Mouse (Mus musculus) adrenal gland, postnatal 14 days (tissue): ENCODE data around the gene Gm45717. TPM values are rescaled to one million over a fixed set of nuclear protein-coding genes. Genes with fewer than 3 reads are reported as not detected.

Source experiments
- DNase-seq: peaks from one replicate; pipeline ENCODE4 v3.0.0; 2021; ENCODE audit warnings: mixed read lengths
- total RNA-seq: library from RNA; stranded (reverse); gene quantifications from 2 replicates; pipeline ENCODE4 v1.2.3, GENCODE M21; 2021

The Gm45717 gene
- total RNA-seq, 1 experiment from 2014 or later: not detected

DNA sequence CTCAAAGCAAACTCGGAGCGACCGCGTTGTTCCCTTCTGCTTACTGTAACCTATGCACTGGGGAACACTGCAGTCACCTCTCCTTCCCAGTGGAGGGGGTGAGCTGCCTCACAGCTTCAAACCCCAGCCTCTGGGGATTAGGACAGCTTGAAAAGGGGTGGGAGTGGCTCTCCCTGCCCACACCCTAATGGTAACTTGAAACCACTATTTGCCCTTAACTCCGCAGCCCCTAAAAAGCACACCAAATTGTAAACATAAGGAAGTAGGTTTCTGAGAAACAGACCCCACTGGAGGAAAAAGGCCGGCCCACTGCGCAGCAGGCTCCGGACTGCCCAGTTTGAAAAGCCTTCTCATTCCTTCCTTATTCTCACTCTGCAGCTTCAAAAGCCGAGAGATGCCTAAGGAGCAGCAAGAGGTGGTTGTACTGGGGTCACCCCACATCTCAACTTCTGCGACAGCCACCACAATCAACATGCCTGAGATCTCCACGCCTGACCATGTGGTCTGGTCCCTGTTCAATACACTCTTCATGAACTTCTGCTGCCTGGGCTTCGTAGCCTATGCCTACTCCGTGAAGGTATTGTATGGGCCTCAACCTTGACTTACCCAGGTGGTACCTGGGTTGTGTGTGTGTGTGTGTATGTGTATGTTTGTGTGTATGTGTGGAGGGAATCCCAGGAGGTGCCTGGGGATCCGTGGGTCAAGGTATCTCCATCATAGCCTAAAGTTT lies 12.3 kb upstream of the Gm45717 start:
- DNase-seq: no peak

DNA sequence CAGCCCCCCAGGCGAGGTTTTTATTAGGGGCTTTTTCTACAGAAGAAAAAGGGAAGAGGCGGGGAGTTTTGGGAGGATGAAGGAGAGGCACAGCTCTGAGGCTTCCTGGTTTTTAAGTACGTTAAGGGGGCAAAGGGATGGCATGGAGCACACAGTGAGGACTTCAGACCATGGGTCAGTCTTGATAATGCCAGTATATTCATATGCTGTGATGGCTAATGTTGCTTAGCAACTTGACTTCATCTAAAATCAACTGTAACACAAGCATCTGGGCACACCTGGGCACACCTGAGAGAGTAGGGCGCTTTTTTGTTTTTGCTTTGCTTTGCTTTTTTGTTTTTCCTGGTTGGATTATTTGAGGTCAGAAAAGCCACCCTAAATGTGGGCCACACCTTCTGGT lies 11.2 kb upstream of the Gm45717 start, which contains the start of gene Ifitm1:
TSS of gene Ifitm1 (plus strand) at position 301 of the 400 bp plus-strand sequence.
- DNase-seq: no peak

DNA sequence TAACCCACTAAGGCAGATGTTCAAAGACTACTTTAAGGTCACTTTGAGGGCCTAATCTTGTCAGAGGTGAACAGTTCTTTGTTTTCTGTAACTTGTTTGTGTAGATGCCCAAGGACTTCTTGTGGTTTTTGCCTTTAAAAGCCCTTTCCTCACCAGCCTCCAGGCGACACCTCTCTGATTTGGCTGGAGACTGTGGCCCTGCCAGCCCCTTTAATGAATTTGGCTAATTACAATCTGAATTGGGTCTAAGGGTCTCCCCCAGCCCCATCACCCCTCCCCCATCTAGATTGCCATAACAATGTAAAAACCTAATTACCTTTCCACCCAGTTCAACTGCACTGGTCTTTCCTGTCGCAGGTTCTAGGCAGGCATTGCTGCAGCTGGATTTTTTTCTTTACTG lies 7.0 kb upstream of the Gm45717 start:
- no peak for DNase-seq

DNA sequence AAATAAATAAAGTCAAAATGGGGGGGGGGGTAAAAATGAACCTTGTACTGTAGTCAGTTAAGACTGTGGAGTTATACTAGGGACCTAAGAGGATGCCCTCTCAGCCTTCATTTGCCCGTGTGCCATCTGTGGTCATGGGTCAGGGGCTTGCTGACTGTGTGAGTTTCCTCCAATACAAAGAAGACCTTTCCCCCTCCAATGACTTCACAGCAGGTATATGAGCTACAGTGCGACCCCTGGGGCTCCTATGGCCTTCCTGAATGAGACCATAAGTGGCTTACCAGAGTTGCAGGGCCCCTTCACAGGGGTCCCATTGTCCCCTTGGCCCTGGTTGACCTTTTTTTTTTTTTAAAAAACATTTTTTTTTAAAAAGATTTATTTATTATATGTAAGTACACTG lies 5.7 kb upstream of the Gm45717 start:
- no peak for DNase-seq

DNA sequence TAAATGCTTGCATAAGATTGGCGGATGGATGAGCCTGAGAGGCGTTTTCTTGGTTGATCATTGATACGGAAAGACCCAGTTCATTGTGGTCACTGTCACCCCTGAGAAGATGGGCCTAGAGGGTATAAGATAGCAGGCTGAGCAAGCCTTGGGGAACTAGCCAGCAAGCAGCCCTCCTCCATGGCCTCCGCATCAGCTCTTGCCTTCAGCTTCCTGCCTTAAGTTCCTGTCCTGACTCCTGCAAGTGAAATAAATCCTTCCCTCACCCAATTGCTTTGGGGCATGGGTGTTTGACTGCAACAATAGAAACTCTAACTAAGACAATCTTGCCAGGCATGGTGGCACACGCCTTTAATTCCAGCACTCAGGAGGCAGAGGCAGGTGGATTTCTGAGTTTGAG lies 4.3 kb upstream of the Gm45717 start:
- DNase-seq: no peak

DNA sequence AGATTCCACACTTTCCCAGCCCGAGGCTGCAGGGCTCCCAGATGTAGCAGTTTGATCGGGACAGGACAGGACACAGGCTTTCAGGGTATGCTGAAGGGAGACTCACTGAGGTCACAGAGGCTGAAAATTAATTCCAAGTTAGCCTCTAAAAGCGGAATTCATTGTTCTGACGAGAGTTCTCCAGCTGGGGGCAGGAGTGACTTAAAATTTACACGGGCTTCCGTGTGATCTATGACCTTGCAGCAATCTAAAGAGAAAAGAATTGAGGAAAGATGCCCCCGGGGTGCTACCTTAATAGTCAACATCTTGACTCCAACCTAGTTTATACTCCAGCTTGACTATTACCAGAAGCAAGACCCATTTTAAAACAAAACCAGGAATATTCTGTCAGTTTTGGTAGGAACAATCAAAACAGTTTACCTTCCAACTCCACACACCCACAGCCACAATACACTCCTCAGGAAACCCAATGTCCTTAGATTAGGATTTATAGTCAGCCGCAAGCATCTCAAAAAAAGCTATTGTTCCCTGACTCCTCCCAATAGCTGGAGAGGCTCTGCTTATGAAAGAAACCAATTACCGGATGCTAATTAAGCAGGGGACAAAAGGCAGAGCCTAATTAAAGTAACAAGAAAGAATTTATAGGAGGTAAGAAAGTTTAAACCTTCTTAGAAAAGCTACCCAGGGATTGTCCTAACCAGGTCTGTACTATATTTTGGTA lies 3.6 kb upstream of the Gm45717 start:
- peak; percentile 59 for DNase-seq

DNA sequence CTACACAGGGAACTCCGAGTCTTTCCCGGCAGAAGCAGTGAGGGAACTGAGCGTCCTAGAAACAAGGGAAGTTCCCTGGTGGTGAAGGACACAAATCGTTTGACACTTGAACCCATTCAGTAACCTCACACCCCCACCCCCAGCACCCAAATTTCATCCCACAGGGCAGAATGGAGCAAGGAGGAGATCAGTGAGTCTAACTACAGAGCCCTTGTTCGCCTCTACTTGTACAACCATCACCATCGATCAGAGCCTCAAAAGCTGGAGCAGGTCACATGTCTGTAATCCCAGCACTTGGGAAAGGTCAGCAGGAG lies 776 bp upstream of the Gm45717 start:
- no peak for DNase-seq

DNA sequence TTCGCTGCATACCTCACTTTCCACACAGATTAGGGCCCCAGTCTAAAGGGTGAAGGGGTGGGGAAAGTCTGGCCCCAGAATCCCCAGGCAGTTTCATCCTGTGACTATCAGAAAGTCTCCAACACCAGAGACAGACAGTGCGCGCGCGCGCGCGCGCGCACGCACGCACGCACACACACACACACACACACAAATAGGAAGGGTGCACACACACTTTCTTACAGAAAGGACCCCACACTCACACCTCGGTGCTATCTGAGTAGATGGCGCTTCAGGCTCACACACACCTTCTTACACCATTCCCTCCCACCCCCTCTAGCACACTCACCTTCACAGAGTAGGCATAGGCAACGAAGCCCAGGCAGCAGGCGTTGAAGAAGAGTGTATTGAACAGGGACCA lies 395 bp downstream of the Gm45717 start:
- no peak for DNase-seq

DNA sequence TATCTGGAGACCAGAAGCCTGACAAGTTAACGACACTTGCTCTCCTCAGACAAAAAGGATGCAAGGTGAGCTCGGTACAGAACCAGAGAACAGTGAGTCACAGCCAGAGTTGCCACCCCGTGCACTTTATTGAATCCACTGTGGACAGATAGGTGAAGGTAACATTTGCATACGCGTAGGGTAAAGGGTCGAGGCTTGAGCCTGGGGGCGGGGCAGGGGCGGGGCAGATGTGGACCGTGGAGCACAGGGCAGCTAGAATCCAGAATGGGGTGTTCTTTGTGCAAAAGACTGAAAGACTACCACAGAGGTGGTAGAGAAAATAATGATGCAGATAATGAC lies 1.0 kb downstream of the Gm45717 start:
- peak; percentile 42 for DNase-seq

DNA sequence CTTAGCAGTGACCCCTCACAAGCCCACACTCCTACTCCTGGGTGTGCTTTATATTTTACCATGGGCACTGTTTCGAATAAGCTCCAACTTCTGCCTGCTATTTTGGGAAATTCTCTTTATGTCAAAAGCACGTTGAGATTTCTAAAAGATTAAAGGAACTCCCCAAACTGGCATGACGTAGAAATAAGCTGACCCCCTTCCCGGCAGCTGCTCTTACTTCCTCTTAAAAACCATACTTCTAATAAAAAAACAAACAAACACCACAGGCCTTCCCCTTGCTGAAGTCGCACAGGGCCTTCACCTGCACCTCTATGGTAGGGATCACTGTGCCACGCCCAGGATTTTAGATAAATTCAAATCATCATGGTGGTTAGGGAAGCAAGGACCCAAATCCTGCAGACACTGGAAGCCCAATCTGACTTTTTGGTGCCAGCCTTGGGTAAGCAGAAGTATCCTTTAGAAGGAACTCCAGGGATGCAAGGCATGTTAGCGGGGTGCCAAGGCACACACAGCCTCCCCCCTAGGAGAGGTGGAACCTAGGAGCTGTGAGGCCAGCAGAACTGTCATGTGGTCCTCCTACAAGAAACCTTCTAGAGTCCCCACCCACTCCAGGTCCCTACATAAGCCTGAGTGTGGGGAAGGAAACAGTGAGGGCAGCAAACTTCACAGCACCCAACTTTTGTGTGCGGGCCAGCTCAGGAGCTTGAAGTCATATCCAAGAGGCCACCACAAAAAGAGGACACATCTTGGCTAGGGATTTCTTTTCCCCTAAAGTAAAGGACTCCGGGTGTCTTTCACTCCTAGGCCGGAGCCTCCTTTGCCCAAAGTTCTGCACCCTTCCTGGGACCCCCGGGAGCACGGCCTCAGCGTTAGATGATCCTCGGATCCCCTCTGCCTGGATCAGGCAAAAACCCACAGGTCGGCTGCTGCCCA lies 1.7 kb downstream of the Gm45717 start:
- no peak for DNase-seq

DNA sequence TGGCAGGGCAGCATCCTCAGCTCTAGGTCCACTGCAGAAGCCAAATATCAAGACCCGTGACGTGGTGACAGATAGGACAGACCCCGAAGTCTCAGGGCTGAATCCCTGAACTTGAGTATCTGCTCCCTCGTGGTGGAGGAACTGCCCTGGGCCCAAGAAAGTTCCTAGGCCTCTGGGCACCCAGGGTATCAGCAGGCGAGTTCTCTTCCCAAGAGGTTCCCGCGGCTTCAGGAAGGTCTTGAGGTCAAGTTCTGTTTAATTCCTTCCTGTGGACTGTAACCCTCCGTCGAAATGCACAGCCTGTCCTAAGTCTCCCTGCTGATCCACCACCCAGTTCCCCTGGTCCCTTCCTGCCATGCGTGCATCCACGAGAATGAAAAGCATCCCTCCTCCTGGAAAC lies 2.6 kb downstream of the Gm45717 start:
- no peak for DNase-seq

DNA sequence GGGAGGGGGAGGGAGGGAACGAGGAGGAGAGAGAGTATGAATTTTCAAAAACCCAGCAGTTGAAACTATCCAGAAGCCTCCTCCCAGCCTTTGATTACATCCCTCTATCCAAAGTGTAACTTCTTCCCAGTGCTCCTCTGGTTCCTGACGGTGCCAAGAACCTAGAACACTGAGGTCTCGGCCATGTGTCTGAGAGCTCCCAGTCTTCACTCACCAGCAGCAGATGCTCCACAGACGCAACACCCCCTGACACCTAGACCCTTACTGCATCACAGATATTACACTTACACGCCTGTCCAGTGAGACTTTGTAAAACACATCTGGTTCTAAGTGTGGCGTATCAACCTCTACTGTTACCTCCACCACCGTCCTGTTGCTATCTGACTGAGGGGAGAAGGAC lies 3.3 kb downstream of the Gm45717 start:
- no peak for DNase-seq

DNA sequence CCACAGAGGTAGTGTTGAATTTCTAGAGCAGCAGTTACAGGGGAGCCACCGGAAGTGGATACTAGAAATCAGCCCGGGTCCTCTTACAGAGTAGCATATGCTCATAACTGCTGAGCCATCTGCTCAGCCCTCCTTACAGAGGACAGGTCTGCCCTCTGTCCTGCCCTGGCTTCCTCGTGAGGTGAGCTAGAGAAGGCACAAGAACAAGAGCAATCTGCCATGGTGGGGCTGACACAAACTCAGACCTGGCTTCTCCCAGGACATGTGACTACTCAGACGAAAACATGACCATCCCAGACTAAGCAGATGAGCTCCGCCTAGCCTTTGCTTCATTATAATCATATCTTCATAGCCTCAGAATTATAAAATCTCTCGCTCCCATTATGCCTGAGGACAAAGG lies 4.0 kb downstream of the Gm45717 start:
- no peak for DNase-seq

DNA sequence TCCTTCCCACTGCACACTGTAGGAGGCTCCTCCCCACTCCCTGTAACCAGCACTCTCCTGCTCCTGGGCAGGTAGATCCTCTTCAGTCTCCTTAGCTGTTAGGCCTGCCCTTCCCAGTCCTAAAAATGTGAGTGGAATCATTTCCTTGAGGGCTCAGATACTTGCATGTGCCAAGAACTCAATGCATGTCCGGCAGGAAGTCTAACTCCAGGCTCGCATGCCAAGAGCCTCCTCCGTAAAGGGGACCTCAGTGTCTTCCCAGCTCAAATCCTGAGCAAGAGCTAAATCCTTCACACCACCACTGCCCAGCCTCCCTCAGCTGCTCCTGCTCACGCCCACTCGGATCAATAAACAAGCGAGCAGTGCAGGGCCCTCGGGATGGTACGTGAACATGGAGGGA lies 4.7 kb downstream of the Gm45717 start:
- DNase-seq: peak; percentile 41

DNA sequence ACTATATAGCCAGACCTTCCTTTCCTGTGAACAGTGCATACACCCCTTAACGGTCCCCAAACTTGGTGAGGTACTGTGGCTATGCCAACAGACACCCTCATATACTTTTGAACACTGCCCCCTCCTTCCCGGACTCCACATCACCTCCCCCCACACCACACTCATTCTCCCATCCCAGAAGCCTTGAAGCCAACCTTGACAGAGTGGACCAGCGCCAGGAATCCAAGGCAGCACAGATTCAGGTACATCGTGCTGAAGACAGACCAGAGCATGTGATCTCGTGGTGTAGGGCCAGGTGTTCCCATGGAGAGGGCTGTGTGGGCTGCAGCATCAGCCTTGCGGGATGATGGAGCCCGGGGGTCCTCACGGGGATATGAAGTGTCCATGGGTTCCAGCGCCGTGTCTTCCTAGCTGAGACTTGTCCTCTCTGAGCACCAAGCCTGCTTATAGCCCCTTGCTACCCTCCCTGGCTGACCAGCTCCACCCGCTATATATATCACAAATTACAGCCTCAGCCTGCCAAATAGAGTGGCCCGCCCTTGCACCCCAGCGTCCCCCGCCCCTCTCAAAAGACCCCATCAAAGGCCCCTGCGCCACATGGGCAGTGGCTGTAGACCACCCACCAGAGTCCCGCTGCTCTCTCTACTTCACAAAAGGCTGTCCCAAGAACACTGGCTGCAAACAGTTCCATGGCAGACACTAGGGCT lies 5.8 kb downstream of the Gm45717 start, which contains the start of gene Ifitm5:
TSS of gene Ifitm5 (minus strand) at position 468 of the 707 bp plus-strand sequence.
- peak; percentile 77 for DNase-seq

DNA sequence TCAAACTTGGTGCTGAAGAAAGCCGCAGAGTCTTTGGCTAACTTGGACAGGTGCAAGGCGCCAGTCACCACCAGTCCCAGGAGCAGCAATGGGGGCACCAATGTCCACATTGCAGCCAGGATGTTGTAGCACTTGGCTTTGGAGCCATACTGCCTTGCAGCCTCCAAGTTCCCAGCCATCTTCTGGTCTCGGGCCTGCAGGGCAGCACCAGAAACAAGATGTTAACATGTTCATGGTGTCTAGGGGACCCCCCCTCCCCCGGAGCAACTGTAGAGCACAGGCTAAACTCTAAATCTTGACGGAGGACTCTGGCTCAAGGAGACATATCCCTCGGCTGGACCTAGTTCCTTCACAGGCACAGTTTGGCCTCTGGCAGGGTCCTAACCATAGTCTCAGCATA lies 6.5 kb downstream of the Gm45717 start:
- DNase-seq: no peak

DNA sequence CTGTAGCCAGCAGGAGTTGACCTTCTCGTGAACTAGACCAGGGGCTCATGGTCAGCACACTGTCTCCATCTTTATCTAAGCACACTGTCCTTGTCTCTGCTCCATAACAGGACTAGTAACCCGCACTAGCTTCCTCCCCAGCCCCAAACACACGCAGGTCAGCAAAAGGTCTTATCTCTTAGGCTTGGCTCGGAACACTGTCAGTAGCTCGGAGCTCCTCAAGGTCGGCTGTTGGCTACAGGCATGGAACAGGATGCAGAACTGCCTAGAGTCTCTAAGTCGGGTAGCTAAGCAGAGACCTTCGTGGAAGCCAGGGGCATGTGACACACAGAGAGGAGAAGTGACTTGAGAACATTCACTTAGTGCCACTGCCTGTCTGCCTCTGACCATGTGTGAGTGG lies 7.6 kb downstream of the Gm45717 start:
- peak; percentile 79 for DNase-seq

DNA sequence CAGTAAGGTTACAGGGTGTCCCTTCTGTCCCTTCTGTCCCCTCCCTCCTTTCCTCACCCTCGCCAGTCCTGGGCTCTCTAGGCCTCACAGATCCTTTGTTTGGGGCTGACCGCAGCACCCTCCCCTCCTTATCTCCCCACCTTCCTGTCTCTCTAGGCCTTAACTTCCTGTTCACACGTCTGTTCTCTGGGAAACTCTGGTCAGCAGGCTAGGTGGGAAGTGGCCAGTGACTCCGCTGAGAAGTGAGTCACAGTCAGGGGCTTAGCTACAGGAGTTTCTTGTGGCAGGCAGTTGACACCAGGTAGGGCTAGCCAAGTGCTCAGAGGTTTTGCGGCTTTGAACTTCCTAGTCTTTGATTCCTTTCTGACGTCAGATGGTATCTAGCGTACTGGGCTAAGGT lies 8.8 kb downstream of the Gm45717 start:
- peak; percentile 36 for DNase-seq

DNA sequence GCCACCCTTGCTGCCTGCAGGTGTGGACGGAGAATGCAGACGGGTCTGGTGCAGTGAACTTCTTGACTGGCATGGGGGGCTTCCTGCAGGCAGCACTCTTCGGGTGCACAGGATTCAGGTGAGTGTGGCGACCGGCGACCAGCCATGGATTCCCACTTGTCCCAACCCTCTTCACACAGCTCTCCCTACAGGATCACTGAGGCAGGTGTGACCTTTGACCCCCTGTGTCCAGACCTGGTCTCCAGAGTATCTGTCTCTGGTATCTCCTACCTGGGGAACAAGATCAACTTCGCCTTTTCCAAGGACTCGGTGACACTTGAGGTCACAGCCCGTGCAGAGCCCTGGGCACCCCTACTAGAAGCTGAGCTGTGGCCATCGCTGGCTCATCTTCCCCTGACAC lies 9.4 kb downstream of the Gm45717 start:
- DNase-seq: no peak

DNA sequence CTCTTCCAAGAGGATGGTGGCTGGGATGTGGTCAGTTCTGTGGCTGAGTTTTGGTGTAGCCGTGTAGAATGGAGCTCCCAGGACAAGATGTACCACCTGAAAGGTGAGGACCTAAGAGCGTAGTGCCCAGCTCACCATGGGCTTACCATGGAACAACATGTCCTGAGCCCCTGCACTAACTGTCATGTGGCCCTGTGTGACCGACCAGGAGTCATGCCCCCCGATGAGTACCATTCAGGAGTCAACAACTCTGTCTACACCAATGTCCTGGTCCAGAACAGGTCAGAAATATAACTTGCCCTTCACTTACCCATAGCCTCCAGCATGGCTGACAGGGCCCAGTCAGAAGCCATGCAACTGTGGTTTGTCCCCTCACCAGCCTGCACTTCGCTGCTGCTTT lies 10.5 kb downstream of the Gm45717 start:
- no peak for DNase-seq

DNA sequence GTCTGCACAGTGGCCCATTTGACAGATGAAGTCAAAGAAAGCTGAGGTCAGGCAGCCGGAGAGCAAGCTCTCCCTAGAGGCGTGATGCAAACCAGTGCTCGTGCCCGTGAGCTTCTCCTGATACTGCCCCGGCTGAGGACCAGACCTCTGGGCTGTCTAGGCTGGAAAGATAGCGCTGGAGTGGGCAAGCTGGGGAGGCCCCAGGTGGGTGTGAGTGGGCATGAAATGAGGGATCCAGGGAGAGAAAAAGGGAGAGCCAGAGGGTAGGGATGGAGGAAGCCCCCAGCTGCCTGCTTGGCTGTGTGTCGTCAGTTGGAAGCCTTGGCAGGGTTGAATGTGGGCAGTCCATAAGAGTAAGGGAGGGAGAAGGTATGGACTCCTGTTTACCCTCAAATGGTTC lies 11.5 kb downstream of the Gm45717 start:
- no peak for DNase-seq

DNA sequence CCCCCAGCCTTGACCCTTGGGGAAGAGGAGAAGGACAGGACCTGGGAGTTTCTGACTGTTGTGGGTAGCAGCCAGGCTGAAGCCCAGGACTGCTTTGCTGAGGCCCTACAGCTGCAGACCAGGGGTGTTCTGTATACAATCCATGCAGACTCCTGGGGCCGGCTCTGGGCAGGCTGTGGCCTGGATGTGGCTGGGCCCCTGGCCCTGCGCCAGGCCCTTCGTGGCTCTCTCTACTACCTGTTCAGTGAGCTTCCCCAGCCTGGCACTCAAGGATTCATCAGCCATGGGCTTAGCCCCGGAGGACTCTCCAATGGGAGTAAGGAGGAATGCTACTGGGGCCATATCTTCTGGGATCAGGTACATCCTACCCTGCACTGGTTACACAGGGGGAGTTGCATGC lies 12.4 kb downstream of the Gm45717 start:
- no peak for DNase-seq
